Mouse (Mus musculus): ENCODE results near the gene 4430402I18Rik. TPM values are rescaled to one million over a fixed set of nuclear protein-coding genes. Genes with fewer than 3 reads are reported as not detected.

The 4430402I18Rik gene
- polyA plus RNA-seq, 1 experiment = not detected

DNA sequence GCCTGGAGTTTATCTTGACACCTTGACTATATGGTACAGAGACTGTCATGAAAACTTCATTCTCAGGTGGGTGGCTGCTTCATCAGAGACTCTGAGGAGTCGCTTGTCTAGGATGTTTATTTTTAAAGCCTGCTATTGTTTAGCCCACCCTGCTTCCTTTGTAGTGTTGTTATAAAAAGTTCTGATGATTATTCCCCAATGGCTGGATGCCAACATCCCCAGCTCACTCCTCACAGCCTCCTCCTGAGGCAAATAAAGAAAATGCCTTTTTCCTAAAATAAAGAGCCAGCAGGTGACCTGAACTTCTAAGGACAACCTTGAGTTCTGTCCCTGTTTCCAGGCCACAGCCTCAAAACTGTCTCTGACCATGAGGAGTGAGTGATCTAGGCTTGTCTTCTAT is 79.1 kb downstream of the 4430402I18Rik start:
- Histone ChIP-seq H3K27me3 (replicated peaks) (no peaks in the 10 kb centered on the region), H3K36me3 (replicated peaks; ENCODE audit: low read length) (no peaks in the 10 kb centered on the region), H3K4me1 (peaks cover 35% of the 10 kb centered on the region), H3K9me3 (no peaks in the 10 kb centered on the region), H3K4me3 (replicated peaks) (no peak overlapping the region)
- no peak for TF ChIP-seq FLI1 (IDR thresholded peaks at IDR 0.05; ENCODE audit: low read length)
- TF ChIP-seq GATA1 (IDR thresholded peaks at IDR 0.05; ENCODE audit: borderline replicate concordance, low read length) = no peak

DNA sequence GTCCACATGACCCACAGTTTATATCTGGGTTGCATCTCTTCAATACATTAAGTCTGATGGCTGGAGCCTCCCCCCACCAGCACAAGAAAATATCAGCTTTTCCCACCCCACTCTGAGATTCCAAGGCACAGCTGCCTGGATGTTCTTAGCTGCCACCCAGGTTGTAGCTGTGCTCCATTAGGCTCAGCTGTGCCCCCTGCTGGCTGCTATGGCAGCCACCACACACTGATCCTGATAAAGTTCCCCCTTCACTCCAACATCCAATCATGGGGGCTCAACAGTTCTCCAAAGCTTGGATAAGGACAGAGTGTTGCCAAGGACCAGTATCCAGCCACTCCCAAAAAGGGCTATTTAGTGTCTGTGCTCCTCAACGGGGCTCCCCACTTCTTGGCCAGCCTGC is 84.5 kb downstream of the 4430402I18Rik start:
- Histone ChIP-seq H3K27me3 (replicated peaks) (peaks cover 4% of the 10 kb centered on the region), H3K9me3 (no peaks in the 10 kb centered on the region), H3K4me1 (peaks cover 25% of the 10 kb centered on the region), H3K4me3 (replicated peaks) (no peak overlapping the region), H3K36me3 (replicated peaks; ENCODE audit: low read length) (no peaks in the 10 kb centered on the region)
- no peak for TF ChIP-seq GATA1 (IDR thresholded peaks at IDR 0.05; ENCODE audit: borderline replicate concordance, low read length)
- no peak for TF ChIP-seq FLI1 (IDR thresholded peaks at IDR 0.05; ENCODE audit: low read length)

DNA sequence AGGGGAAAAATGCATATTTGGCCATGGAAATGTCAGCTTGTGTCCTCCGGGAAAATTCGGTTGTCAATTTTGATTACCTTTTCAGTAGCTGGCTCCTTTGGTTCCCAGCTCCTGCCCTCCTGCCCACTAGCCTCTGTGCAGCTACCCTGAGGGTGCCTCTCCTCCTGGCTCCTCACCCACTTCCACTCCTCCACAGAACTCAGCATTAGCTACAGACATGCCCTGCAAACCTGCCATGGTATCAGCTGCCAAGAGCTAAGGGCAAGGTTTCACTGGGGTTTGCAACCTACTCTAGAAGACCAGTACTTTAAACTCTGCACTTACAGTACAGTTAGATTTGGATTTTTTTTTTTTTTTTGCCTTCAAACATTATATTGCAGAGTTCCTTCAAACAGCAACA is 88.1 kb downstream of the 4430402I18Rik start:
- Histone ChIP-seq H3K4me1 (peaks cover 8% of the 10 kb centered on the region), H3K4me3 (replicated peaks) (no peak overlapping the region), H3K9me3 (no peaks in the 10 kb centered on the region), H3K36me3 (replicated peaks; ENCODE audit: low read length) (no peaks in the 10 kb centered on the region), H3K27me3 (replicated peaks) (peaks cover 4% of the 10 kb centered on the region)
- TF ChIP-seq GATA1 (IDR thresholded peaks at IDR 0.05; ENCODE audit: borderline replicate concordance, low read length) = no peak
- TF ChIP-seq FLI1 (IDR thresholded peaks at IDR 0.05; ENCODE audit: low read length) = no peak

DNA sequence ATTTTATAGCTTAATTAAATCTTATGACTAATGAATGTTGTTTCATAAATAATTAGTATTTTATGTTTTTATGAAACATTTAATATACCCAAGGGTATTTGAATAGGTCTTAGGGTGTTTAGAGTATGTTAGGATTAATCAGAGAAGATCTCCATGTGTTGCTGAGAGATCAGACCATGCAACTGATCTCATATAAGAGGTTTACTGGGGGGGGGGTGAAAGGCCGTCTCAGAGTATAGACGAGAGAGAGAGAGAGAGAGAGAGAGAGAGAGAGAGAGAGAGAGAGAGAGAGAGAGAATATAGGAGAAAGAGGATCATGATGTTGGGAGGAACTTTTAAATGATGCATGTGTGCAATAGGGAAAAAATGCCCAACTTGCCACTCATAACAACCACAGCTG is 97.2 kb downstream of the 4430402I18Rik start:
- TF ChIP-seq FLI1 (IDR thresholded peaks at IDR 0.05; ENCODE audit: low read length) (no peak), GATA1 (IDR thresholded peaks at IDR 0.05; ENCODE audit: borderline replicate concordance, low read length) (no peak)
- Histone ChIP-seq H3K27me3 (replicated peaks) (peaks cover 14% of the 10 kb centered on the region), H3K4me1 (no peaks in the 10 kb centered on the region), H3K36me3 (replicated peaks; ENCODE audit: low read length) (no peaks in the 10 kb centered on the region), H3K9me3 (no peaks in the 10 kb centered on the region), H3K4me3 (replicated peaks) (no peak overlapping the region)

DNA sequence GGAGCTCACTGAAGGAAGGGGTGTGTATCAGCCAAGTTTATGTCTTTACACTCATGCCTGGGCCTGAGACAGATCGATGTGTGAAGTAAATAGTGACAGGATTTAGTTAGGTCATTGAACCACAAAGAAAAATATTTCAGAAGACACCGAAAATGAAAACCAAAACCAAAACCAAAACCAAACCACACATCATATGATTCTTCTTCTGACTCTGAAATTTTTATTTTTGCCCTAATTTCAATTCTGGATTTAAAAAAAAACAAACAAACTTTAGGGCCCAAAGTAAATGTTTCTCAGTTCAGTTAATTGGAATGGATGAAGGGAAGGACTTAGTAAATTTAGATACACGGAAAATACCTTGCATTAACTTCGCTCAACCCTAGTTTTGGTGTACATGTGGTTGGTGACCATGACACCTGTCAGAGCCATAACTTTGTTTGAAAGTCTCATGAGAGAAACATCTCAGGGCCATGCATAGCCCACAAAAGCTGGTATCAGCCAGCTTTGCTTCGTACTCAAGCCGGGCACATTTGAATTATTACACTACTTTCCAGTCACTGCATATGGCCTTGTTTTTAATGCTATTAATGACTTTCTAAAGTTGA is 98.2 kb downstream of the 4430402I18Rik start:
- Histone ChIP-seq H3K4me3 (replicated peaks) (no peak overlapping the region), H3K27me3 (replicated peaks) (peaks cover 14% of the 10 kb centered on the region), H3K9me3 (no peaks in the 10 kb centered on the region), H3K4me1 (no peaks in the 10 kb centered on the region), H3K36me3 (replicated peaks; ENCODE audit: low read length) (no peaks in the 10 kb centered on the region)
- TF ChIP-seq FLI1 (IDR thresholded peaks at IDR 0.05; ENCODE audit: low read length) (no peak), GATA1 (IDR thresholded peaks at IDR 0.05; ENCODE audit: borderline replicate concordance, low read length) (no peak)

DNA sequence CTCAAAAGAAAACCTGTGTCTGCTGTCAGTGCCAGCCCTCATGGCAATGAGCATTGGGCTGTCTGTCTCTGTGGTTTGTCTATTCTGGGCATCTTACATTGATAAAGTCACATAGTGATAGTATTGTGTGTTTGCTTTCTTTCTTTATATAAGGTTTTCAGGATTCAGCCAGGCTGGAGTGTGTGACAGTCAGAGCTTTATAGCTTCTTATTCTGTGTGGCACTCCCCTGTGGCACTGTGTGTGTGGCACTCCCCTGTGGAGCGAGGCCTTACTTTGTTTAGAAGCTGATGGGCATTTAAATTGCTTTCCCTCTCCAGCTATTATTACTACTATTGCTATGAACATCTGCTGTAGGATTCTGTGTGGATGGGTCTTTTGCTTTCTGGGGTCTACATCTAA is 102.1 kb downstream of the 4430402I18Rik start:
- H3K36me3 ChIP-seq (replicated peaks; ENCODE audit: low read length) = no peaks in the 10 kb centered on the region
- H3K4me3 ChIP-seq (replicated peaks) = no peak overlapping the region
- H3K9me3 ChIP-seq = no peaks in the 10 kb centered on the region
- TF ChIP-seq FLI1 (IDR thresholded peaks at IDR 0.05; ENCODE audit: low read length) (no peak), GATA1 (IDR thresholded peaks at IDR 0.05; ENCODE audit: borderline replicate concordance, low read length) (no peak)
- H3K27me3 ChIP-seq (replicated peaks) = peaks cover 3% of the 10 kb centered on the region
- no peaks in the 10 kb centered on the region for H3K4me1 ChIP-seq

DNA sequence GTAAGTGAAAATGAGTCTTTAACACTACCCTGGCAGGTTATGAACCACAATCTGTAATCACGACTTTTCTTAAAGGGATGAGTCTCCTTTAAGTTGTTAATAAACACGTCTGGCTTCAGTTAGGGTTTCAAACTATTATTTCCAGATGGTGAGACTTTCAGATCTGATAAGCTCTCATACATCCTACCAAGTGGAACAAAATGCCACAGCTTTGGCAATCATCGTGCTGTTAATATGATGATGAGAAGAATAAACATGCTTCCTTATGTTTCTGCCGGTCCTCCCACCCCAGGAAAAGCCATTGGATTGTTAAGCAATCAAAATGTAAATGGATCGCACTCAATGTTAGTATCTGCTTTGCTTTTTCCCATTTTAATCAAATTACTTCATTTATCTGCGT is 102.6 kb downstream of the 4430402I18Rik start:
- Histone ChIP-seq H3K4me1 (no peaks in the 10 kb centered on the region), H3K4me3 (replicated peaks) (no peak overlapping the region), H3K36me3 (replicated peaks; ENCODE audit: low read length) (no peaks in the 10 kb centered on the region), H3K9me3 (no peaks in the 10 kb centered on the region), H3K27me3 (replicated peaks) (peaks cover 5% of the 10 kb centered on the region)
- TF ChIP-seq FLI1 (IDR thresholded peaks at IDR 0.05; ENCODE audit: low read length) = no peak
- no peak for TF ChIP-seq GATA1 (IDR thresholded peaks at IDR 0.05; ENCODE audit: borderline replicate concordance, low read length)

DNA sequence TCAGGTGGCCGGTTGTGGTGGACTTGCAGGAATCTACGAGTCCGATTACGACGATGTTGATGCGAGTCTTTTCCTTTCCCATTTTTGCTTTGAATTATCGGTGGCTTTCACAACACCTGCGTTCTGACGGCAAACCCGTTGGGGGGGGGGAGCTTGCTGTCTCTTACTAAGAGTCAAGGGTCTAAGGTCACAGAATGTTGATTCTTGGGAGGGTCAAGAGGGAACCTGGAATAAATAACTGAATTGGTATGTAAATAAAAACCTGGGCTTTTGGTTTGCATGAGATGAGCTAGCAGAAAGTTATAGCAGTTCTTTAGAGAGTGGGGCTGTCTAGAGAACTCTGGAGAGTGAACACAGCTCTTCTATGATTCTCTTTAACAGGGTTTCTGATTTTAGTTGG is 104.0 kb downstream of the 4430402I18Rik start:
- H3K4me1 ChIP-seq = no peaks in the 10 kb centered on the region
- no peaks in the 10 kb centered on the region for H3K36me3 ChIP-seq (replicated peaks; ENCODE audit: low read length)
- TF ChIP-seq FLI1 (IDR thresholded peaks at IDR 0.05; ENCODE audit: low read length) = no peak
- no peak for TF ChIP-seq GATA1 (IDR thresholded peaks at IDR 0.05; ENCODE audit: borderline replicate concordance, low read length)
- no peaks in the 10 kb centered on the region for H3K9me3 ChIP-seq
- peaks cover 5% of the 10 kb centered on the region for H3K27me3 ChIP-seq (replicated peaks)
- no peak overlapping the region for H3K4me3 ChIP-seq (replicated peaks)

DNA sequence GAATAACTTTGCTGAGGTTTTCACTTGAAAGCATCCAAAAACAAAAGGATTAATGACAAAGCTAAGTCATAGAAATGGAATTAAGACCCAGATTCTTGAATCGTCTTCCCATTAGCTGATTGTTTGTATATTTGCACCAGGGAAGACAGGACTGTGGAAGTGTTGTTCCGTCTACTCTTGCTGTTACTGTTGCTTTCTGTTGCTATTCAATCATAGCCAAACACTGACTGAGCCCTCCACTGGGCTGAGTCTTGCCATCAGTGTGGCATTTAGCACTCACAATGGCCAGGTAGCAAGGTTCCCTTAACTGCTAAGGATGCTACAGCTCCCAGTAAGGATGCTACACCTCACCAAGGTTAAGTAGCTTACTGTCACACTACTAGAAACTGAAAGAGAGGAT is 107.4 kb downstream of the 4430402I18Rik start:
- Histone ChIP-seq H3K9me3 (no peaks in the 10 kb centered on the region), H3K27me3 (replicated peaks) (peaks cover 2% of the 10 kb centered on the region), H3K36me3 (replicated peaks; ENCODE audit: low read length) (no peaks in the 10 kb centered on the region), H3K4me1 (no peaks in the 10 kb centered on the region), H3K4me3 (replicated peaks) (no peak overlapping the region)
- no peak for TF ChIP-seq GATA1 (IDR thresholded peaks at IDR 0.05; ENCODE audit: borderline replicate concordance, low read length)
- TF ChIP-seq FLI1 (IDR thresholded peaks at IDR 0.05; ENCODE audit: low read length) = no peak

DNA sequence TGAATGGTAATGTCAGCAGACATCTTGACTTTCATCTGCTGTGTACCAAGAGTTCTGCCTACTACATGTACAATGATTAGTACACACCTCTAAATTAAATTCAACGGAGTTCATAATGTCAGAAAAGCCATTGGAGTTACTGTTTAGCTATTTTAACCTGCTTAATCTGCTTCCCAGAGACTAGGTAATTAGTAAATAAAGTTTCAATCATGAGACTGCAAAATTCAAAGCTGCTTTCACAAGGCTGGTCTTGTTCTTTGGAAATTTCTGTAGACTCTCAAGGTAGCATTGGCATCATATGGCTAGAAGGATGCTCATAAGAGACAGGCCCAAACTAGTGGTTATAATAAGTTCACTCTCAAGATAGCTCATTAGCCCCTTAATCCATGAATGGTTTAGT is 112.8 kb downstream of the 4430402I18Rik start:
- no peaks in the 10 kb centered on the region for H3K36me3 ChIP-seq (replicated peaks; ENCODE audit: low read length)
- no peak for TF ChIP-seq FLI1 (IDR thresholded peaks at IDR 0.05; ENCODE audit: low read length)
- no peak for TF ChIP-seq GATA1 (IDR thresholded peaks at IDR 0.05; ENCODE audit: borderline replicate concordance, low read length)
- no peaks in the 10 kb centered on the region for H3K9me3 ChIP-seq
- no peak overlapping the region for H3K4me3 ChIP-seq (replicated peaks)
- H3K4me1 ChIP-seq = no peaks in the 10 kb centered on the region
- H3K27me3 ChIP-seq (replicated peaks) = no peaks in the 10 kb centered on the region

DNA sequence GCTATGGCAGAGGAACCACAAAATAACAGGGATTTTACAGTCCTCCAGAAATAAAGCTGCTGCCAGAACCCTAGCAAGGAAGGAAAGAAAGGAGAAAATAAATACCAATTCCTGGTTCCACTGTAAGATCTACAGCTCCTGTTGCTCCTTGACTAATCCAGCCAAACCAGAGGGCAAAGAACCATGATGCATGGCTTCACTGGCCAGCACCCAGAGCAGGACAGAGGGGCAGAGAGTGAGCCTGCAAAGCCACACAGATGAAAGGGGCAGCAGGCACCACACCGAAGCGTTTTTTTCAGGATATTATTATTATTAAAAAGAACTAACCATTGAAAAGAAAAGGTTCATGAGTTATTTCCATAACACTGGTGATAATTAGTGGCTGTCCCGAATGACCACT is 115.6 kb downstream of the 4430402I18Rik start:
- H3K4me3 ChIP-seq (replicated peaks) = no peak overlapping the region
- TF ChIP-seq GATA1 (IDR thresholded peaks at IDR 0.05; ENCODE audit: borderline replicate concordance, low read length) (no peak), FLI1 (IDR thresholded peaks at IDR 0.05; ENCODE audit: low read length) (no peak)
- no peaks in the 10 kb centered on the region for H3K27me3 ChIP-seq (replicated peaks)
- H3K9me3 ChIP-seq = no peaks in the 10 kb centered on the region
- no peaks in the 10 kb centered on the region for H3K36me3 ChIP-seq (replicated peaks; ENCODE audit: low read length)
- H3K4me1 ChIP-seq = no peaks in the 10 kb centered on the region
